Mouse (Mus musculus): ENCODE data around the gene Mgat1. TPM values are rescaled to one million over a fixed set of nuclear protein-coding genes. Genes with fewer than 3 reads are reported as not detected.

Gene Mgat1
- total and polyA plus RNA-seq, 3 experiments, result 67.7 to 83.2 (median 80.9) TPM

DNA sequence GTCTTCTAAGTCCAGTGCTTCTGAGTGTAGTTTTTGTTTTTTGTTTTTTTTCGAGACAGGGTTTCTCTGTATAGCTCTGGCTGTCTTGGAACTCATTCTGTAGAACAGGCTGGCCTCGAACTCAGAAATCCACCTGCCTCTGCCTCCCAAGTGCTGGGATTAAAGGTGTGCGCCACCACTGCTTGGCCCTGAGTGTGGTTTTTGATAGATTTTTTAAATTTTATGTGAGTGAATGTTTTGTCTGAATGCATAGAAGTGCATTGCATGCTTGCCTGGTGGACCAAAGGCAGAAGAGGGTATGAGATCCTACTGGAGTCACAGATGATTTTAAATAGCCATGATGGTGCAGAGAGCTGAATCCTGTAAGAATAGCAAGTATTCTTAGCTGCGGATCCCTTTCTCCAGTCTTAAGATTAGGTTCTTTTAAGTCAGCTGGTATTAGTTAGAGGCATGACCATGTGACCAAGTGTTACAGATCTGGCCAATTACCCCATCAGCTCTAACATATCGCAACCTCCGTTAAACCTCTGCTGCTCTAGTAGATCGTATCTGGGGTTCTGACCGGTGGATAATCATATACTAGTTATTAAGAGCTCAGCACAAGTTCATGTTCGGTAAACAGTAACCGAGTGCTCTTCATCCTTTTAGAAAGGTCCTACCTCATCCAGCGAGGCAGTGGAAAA, 906 bp upstream of the Mgat1 start:
- DNase-seq (ENCODE audit: extremely low read depth), result no peak

DNA sequence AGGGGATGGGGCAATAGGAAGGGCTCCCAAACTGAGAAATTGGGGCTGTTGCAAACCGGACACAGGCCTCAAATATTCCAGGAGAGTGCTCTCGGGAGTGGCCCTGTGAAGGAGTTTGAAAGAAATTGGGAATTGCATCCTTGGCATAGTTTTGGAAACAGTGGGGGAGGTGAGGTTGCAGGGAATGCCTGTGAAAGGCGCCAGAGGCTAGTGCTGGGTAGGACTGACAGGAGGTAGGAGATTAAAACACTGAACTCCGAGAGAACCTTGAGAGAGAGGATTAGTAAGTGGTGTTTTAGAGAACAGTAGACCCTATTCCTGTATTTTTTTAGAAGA, 572 bp downstream of the Mgat1 start:
- Histone ChIP-seq H3K4me3 (replicated peaks in 1 of 3; ENCODE audit: low read depth in 2 of 3, low read length in 2 of 3, poor library complexity in 1 of 3) (peak overlapping the region; percentile 56 to 72 (median 69)), H3K9me3 (replicated peaks; ENCODE audit: low read length) (no peaks in the 10 kb centered on the region), H3K27ac (ENCODE audit: insufficient read depth, low read depth) (peak overlapping the region; percentile 67), H3K4me1 (ENCODE audit: control insufficient read depth in 1 of 2, insufficient read depth in 2 of 2) (peaks cover 10 to 65% of the 10 kb centered on the region in 2 experiments), H3K36me3 (replicated peaks in 1 of 2; ENCODE audit: control insufficient read depth in 1 of 2, insufficient read depth in 1 of 2, low read length in 1 of 2) (no peaks in the 10 kb centered on the region), H3K9ac (ENCODE audit: insufficient read depth, low read depth) (peak overlapping the region; percentile 41), H3K79me2 (replicated peaks; ENCODE audit: control insufficient read depth, extremely low read depth, insufficient read depth, poor library complexity, severe bottlenecking) (peaks cover 37% of the 10 kb centered on the region), H3K27me3 (replicated peaks) (no peaks in the 10 kb centered on the region), H3K4me2 (ENCODE audit: insufficient read depth, low read depth, poor library complexity, severe bottlenecking) (peak overlapping the region; percentile 55)
- no peak for DNase-seq (ENCODE audit: extremely low read depth)
- dilution Hi-C loops (cut with MboI; ENCODE audit: extremely low pct_ligation_motif_present, extremely low pct_unique_long_range_greater_than_20kb, low sequenced_read_pairs) (no loop called here), in situ Hi-C loops (cut with MboI; ENCODE audit: low pct_ligation_motif_present, low pct_unique_long_range_greater_than_20kb, low sequenced_read_pairs) (loop anchor here (5.0 kb wide), 1 partner anchor 372 kb away; the partner anchor contains the start of gene Irgm1)
- TF ChIP-seq CTCF (conservative IDR thresholded peaks at IDR 0.05 in 1 of 2, IDR thresholded peaks at IDR 0.05 in 1 of 2; ENCODE audit: low read depth in 2 of 2, low read length in 2 of 2) (no peak), MAZ (IDR thresholded peaks at IDR 0.05; ENCODE audit: low read depth, low read length) (no peak), GABPA (IDR thresholded peaks at IDR 0.05; ENCODE audit: insufficient replicate concordance, low read depth, low read length) (no peak), ZNF384 (IDR thresholded peaks at IDR 0.05; ENCODE audit: low read depth, low read length) (no peak), IRF4 (IDR thresholded peaks at IDR 0.05; ENCODE audit: low read depth, low read length) (no peak; the same call in 1 of the 2 replicates), POLR2AphosphoS2 (IDR thresholded peaks at IDR 0.05; ENCODE audit: low read depth, low read length) (no peak), PAX5 (IDR thresholded peaks at IDR 0.05; ENCODE audit: low read length) (no peak), ETS1 (conservative IDR thresholded peaks at IDR 0.05; ENCODE audit: low read depth, low read length) (no peak; the same call in 1 of the 2 replicates), MAFK (IDR thresholded peaks at IDR 0.05; ENCODE audit: insufficient replicate concordance, low read length) (no peak), ZKSCAN1 (IDR thresholded peaks at IDR 0.05; ENCODE audit: borderline replicate concordance, low read depth, low read length) (no peak), EP300 (IDR thresholded peaks at IDR 0.05; ENCODE audit: low read length) (no peak), NRF1 (IDR thresholded peaks at IDR 0.05; ENCODE audit: low read depth, low read length) (0 out of 2 replicates have a peak, but pooled peaks have one; percentile 1), ELF1 (IDR thresholded peaks at IDR 0.05; ENCODE audit: low read depth, low read length) (peak; percentile 46; the same call in 1 of the 2 replicates), E2F4 (IDR thresholded peaks at IDR 0.05; ENCODE audit: insufficient replicate concordance, low read depth, low read length) (no peak), CHD2 (IDR thresholded peaks at IDR 0.05; ENCODE audit: low read length) (peak; percentile 63; the same call in 1 of the 2 replicates), USF1 (IDR thresholded peaks at IDR 0.05; ENCODE audit: low read depth, low read length) (no peak), HCFC1 (IDR thresholded peaks at IDR 0.05; ENCODE audit: low read depth, low read length) (no peak), RAD21 (IDR thresholded peaks at IDR 0.05; ENCODE audit: low read depth, low read length) (no peak), TCF12 (IDR thresholded peaks at IDR 0.05; ENCODE audit: low read depth, low read length) (0 out of 2 replicates have a peak, but pooled peaks have one; percentile 7), SMC3 (IDR thresholded peaks at IDR 0.05; ENCODE audit: low read depth, low read length) (no peak), MAX (IDR thresholded peaks at IDR 0.05; ENCODE audit: low read length) (no peak), ZMIZ1 (IDR thresholded peaks at IDR 0.05; ENCODE audit: low read depth, low read length) (no peak), USF2 (conservative IDR thresholded peaks at IDR 0.05; ENCODE audit: low read depth, low read length) (no peak), MEF2A (IDR thresholded peaks at IDR 0.05; ENCODE audit: borderline replicate concordance, low read depth, low read length) (no peak), RCOR1 (conservative IDR thresholded peaks at IDR 0.05; ENCODE audit: low read depth, low read length) (no peak), SIN3A (IDR thresholded peaks at IDR 0.05; ENCODE audit: low read length) (no peak; the same call in none of the 2 replicates)

More for the DNA sequence above, 906 bp upstream of the Mgat1 start:
- Histone ChIP-seq H3K36me3 (replicated peaks in 1 of 2; ENCODE audit: control insufficient read depth in 1 of 2, insufficient read depth in 1 of 2, low read length in 1 of 2) (no peaks in the 10 kb centered on the region), H3K4me2 (ENCODE audit: insufficient read depth, low read depth, poor library complexity, severe bottlenecking) (peak overlapping the region; percentile 54), H3K27me3 (replicated peaks) (no peaks in the 10 kb centered on the region), H3K4me3 (replicated peaks in 1 of 3; ENCODE audit: low read depth in 2 of 3, low read length in 2 of 3, poor library complexity in 1 of 3) (peak overlapping the region; percentile 66 to 94 (median 72)), H3K9me3 (replicated peaks; ENCODE audit: low read length) (no peaks in the 10 kb centered on the region), H3K27ac (ENCODE audit: insufficient read depth, low read depth) (peak overlapping the region; percentile 12; the same call in 1 of the 2 replicates), H3K4me1 (ENCODE audit: control insufficient read depth in 1 of 2, insufficient read depth in 2 of 2) (peaks cover 5 to 59% of the 10 kb centered on the region in 2 experiments; a peak in 3 of 4 replicates), H3K9ac (ENCODE audit: insufficient read depth, low read depth) (peak overlapping the region; percentile 50; the same call in 1 of the 2 replicates), H3K79me2 (replicated peaks; ENCODE audit: control insufficient read depth, extremely low read depth, insufficient read depth, poor library complexity, severe bottlenecking) (peaks cover 23% of the 10 kb centered on the region)
- TF ChIP-seq TCF12 (IDR thresholded peaks at IDR 0.05; ENCODE audit: low read depth, low read length) (no peak), HCFC1 (IDR thresholded peaks at IDR 0.05; ENCODE audit: low read depth, low read length) (no peak), CHD1 (IDR thresholded peaks at IDR 0.05; ENCODE audit: low read depth, low read length) (no peak), RCOR1 (conservative IDR thresholded peaks at IDR 0.05; ENCODE audit: low read depth, low read length) (no peak), MXI1 (IDR thresholded peaks at IDR 0.05; ENCODE audit: low read depth, low read length) (no peak), SIN3A (IDR thresholded peaks at IDR 0.05; ENCODE audit: low read length) (no peak), ZKSCAN1 (IDR thresholded peaks at IDR 0.05; ENCODE audit: borderline replicate concordance, low read depth, low read length) (no peak), TBP (conservative IDR thresholded peaks at IDR 0.05; ENCODE audit: low read depth, low read length) (no peak), ETS1 (conservative IDR thresholded peaks at IDR 0.05; ENCODE audit: low read depth, low read length) (no peak), USF2 (conservative IDR thresholded peaks at IDR 0.05; ENCODE audit: low read depth, low read length) (no peak), CTCF (conservative IDR thresholded peaks at IDR 0.05 in 1 of 2, IDR thresholded peaks at IDR 0.05 in 1 of 2; ENCODE audit: low read depth in 2 of 2, low read length in 2 of 2) (no peak), MAZ (IDR thresholded peaks at IDR 0.05; ENCODE audit: low read depth, low read length) (no peak), USF1 (IDR thresholded peaks at IDR 0.05; ENCODE audit: low read depth, low read length) (no peak)
- in situ Hi-C loops (cut with MboI; ENCODE audit: low pct_ligation_motif_present, low pct_unique_long_range_greater_than_20kb, low sequenced_read_pairs), result loop anchor here (5.0 kb wide), 1 partner anchor 371 kb away; the partner anchor contains the start of gene Irgm1
- dilution Hi-C loops (cut with MboI; ENCODE audit: extremely low pct_ligation_motif_present, extremely low pct_unique_long_range_greater_than_20kb, low sequenced_read_pairs), result no loop called here
